Mouse (Mus musculus): ENCODE data around the gene Usp40.
"Not testable (repeated sequence)": the region's sequence is repeated elsewhere in the genome, so short reads cannot be mapped to it uniquely, and the experiment has no call there.

Usp40 gene

DNA sequence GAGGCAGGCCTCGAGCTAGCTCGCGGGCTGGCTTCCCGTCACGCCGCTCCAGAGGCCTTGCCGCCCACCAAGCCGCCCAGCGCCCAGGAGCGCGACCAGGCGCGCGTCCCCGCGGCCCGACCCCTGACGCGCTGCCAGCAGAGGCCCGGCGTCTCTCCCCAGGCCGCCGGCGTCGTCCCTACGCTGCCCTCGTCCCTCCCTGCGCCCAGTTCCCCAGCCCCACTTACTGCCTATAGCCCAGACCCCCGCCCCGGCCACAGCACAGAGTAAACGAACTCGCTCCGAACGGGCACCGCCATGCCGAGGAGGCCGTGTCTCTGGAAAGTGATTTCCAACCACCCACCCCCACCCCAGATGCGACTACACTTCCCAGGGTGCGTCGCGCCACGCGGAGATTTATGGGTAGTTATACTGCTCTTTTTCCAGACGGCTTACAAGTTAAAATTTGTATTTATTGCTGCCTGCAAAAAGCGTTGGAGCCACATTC, at the start of gene Usp40:
Gene Usp40 (minus strand): TSS at position 341 of the 487 bp plus-strand sequence.
- peak; percentile 62 to 71 for DNase-seq (ENCODE audit: low spot score in 2 of 2)

- no peak for DNase-seq (ENCODE audit: low spot score in 2 of 2)
Measured at GRCm38 (mm10) chr1:88055088-88055487, 46.7 kb upstream of the Usp40 start, which contains the start of gene Ugt1a10. Gene Ugt1a10, plus strand, starts transcription at chr1:88055388.

DNA sequence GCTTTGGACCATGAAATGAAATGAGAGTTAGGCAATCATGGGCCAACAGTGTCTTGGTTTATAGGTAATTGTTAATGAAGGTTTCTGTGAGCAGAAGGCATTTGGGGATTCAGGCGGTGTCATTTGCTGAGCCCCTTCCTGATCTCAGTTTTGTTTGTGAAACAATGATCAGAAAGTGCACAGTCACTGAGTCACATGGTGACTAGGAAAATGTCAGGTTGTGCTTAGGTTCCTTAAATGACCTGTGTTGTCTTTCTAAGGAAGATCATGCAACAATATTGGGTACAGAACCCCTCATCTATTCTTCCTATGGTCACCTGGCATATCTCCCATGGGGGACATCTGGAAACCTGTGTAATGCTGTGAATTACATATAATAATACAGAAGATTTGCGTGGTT, 39.1 kb upstream of the Usp40 start:
- DNase-seq (ENCODE audit: low spot score in 2 of 2), result not testable (repeated sequence)

DNA sequence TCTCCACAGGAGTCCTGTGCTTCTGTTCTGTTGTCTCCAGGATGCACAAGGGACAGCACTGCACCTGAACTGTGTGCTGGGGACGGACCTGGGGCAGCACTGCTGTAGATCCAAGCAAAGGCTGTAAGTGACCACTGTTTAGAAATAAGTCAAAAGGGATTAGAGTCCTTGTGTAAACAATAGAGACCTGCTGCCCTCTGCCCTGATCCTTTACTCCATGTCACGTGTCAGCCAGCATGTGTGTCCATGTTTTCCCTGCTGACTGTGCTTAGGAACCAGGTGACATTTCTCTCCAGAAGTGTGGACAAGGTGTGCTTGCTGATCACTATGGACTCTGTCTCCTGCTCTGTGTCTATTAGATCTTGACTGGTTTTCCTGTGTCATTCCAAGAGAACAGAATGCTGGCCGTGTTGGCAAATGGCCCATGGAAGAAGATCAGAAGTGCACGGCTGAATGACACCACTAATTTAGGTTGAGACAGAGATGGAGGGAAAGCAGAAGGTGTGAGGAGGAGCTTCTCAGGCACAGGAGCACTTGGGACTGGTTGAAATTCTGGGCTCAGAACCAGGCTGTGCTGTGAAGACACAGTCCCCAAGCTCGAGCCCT, 36.6 kb upstream of the Usp40 start:
- not testable (repeated sequence) for DNase-seq (ENCODE audit: low spot score in 2 of 2)

DNA sequence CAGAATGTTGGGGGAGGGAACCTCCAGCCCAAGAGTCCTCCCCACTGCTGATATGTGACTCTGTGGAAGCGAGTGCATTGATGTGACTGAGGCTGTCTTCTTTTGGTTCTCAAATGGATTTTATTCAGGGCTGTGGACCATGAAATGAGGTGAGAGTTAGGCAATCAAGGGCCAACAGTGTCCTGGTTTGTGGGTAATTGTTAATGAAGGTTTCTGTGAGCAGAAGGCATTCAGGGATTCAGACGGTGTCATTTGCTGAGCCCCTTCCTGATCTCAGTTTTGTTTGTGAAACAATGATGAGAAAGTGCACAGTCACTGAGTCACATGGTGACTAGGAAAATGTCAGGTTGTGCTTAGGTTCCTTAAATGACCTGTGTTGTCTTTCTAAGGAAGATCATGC, 34.7 kb upstream of the Usp40 start:
- DNase-seq (ENCODE audit: low spot score in 2 of 2), result not testable (repeated sequence)

- not testable (repeated sequence) for DNase-seq (ENCODE audit: low spot score in 2 of 2)
Measured at GRCm38 (mm10) chr1:88025244-88025643, 16.9 kb upstream of the Usp40 start.

DNA sequence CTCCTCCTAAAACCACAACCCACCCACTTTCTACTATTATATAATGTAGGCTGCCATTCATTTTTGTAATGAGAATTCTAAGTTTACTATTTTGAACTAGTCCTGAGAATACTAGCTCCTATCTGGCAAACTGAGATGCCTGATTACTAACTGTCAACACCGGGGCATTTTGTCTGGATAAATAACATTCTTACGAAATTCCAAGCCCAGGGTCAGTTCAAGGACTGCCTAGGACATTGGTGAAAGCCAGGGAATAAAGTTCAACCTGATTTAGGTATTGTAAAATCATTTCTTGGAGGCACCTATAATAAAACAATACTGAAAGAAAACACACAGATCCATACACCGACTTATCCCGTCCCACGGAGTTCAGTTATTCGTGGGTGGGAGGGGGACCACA, 7.0 kb upstream of the Usp40 start:
- no peak for DNase-seq (ENCODE audit: low spot score in 2 of 2)

GRCm38 (mm10) chr1:88014671-88015070, 6.3 kb upstream of the Usp40 start:
- DNase-seq (ENCODE audit: low spot score in 2 of 2), result no peak

- DNase-seq (ENCODE audit: low spot score in 2 of 2), result no peak
Measured at GRCm38 (mm10) chr1:88014194-88014593, 5.8 kb upstream of the Usp40 start.

GRCm38 (mm10) chr1:88013726-88014125, 5.4 kb upstream of the Usp40 start:
- DNase-seq (ENCODE audit: low spot score in 2 of 2), result no peak

DNA sequence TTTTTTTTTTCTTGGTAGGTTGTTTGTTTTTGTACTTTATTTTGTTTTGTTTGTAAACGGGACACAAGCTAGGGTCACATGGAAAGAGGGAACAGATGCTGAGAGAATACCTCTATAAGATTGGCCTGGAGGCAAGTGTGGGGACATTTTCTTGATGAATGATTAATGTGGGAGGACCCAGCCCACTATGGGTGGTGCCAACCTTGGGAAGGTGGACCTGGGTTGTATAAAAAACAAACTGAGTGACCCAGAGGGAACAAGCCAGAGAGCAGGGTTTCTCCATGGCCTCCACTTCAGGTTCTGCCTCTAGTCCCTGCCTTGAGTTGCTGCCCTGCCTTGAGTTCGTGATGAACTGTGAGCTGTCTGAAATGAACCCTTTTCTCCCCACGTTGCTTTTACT, 1.2 kb upstream of the Usp40 start:
- DNase-seq (ENCODE audit: low spot score in 2 of 2), result no peak

- no peak for DNase-seq (ENCODE audit: low spot score in 2 of 2)
Measured at GRCm38 (mm10) chr1:88008735-88009134, 384 bp upstream of the Usp40 start.

GRCm38 (mm10) chr1:88007692-88008210, 600 bp downstream of the Usp40 start:
- DNase-seq (ENCODE audit: low spot score in 2 of 2), result no peak

DNA sequence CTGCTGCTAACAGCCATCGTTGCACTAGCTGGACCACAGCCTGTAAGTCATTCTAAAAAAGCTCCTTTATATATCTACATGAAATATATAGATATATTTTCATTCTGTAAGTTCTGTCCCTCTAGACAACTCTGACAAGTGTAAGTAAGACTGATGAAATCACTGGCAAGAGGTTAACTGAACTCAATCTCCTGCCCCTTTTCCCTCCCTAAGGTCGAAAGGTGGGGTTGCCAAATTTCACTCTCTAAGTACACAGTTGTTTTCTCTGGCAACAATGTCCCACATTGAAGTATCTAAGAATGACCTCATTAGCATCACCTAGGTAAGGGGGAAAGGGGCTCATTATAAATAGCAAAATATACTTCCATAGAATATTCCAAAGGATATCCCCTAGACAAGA, 15.6 kb downstream of the Usp40 start:
- no peak for DNase-seq (ENCODE audit: low spot score in 2 of 2)

- no peak for DNase-seq (ENCODE audit: low spot score in 2 of 2)
Measured at GRCm38 (mm10) chr1:87982291-87982690, 26.1 kb downstream of the Usp40 start.

GRCm38 (mm10) chr1:87970381-87970780, 38.0 kb downstream of the Usp40 start:
- DNase-seq (ENCODE audit: low spot score in 2 of 2), result no peak

DNA sequence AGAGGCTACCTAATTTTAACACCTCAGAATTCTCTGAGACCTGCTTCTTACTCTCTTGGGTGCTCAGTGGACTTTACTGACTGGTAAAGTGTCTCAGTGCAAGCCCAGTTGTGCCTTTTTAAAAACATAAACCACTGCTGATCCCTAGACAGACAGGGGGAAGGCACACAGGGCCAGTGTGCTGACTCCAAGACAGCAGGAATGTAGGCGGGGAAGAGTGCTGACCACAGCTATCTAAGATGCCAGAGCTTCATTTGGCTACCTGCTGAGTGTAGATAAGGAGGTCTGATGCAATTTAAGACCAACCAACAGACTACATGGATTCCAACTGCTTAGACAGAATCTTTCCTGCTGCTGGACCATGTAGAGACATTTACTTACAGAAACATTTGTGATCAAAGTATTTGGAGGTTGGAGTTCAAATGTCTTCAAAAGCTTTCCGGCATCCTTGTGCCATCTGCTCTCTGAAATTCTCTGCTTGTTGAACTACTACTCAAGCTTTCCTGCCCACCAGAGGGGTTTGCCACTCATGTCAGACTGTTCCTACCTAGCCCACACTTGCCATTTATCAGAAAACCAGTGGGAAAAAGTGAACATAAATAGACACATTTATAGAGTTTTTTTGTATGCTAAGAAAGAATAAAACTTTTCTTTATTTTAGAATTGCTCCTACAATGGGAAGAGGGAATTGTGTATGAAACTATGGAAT, 46.7 kb downstream of the Usp40 start:
- DNase-seq (ENCODE audit: low spot score in 2 of 2), result peak; percentile 57 to 77

DNA sequence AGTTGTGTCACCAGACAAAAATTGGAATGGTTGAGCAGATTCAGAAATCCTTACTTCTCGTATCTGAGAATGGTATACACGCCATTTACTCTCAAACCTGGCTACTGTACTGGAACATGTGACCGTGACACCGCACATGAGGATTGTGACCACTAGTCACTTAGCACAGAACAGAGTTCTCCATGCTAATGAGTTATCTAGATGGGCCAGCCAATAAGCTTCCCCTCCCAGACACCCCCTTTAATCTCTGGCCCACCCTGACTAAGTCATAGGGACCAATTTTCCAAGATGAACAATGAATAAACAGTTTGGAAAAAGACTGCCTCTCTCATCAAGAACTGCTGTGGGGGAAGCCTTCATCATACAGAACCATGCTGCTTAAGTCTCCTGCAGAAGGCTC, 47.6 kb downstream of the Usp40 start:
- peak in 1 of 2 experiments; percentile 15 for DNase-seq (ENCODE audit: low spot score in 2 of 2)

DNA sequence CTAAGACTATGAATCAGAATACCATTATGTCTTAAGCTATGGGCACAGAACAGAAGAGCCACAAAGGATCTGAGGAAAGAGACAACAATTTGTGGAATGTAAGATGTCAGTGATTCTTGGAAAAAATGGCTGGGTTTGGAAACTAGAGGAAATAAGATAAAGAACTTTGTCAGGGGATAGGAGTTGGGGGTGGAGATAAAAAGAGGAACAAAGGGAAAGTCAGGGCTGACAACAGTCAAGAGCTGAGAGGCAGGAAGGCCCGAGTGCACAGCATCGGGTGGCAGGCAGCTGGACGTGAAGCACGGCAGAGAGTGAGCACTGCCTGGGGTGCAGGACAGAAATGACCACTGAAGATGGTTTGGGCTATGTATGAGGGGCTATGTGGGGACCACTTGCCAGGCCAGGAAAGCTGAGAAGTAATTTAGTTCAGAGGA, 48.3 kb downstream of the Usp40 start:
- peak; percentile 29 to 65 for DNase-seq (ENCODE audit: low spot score in 2 of 2)

- DNase-seq (ENCODE audit: low spot score in 2 of 2), result no peak
Measured at GRCm38 (mm10) chr1:87959532-87959931, 48.8 kb downstream of the Usp40 start.

DNA sequence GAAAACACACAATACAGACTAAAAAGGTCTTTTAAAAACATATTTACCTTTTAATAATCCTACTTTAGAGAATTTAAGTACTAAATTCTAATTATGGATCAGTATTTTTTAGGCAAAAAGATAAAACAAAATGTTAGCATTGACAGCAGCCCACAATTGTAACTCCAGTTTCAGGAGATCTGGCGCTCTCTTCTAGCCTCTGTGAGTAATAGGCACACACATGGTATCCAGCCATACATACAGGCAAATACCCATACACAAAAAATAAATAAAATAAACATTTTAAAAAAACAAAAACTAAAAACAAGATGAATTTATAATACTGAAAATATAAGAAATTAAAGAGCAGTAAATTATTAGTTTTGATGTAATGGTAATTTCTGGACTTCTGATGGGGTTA, 49.4 kb downstream of the Usp40 start:
- peak in 1 of 2 experiments; percentile 14 for DNase-seq (ENCODE audit: low spot score in 2 of 2)

GRCm38 (mm10) chr1:87953073-87953472, 55.3 kb downstream of the Usp40 start:
- DNase-seq (ENCODE audit: low spot score in 2 of 2), result no peak

DNA sequence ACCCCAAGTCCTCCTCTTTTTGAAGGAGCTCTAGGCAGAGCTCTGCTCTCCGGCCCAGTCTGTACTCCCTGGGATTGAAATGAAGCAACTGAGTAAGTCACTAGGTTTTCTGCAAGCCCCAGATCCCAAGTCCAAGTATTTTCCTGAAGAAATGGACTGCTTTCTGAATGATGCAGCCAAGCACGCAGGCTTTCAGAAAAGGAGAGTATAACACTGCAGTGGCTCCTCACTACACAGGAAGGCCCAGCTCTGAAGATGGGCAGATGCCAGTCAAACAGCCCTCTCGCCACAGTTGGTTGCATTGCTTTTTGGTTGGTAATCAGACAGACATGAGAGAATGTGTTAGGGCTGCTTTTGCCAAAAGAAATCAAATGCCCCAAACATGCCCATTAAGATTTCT, 56.7 kb downstream of the Usp40 start:
- DNase-seq (ENCODE audit: low spot score in 2 of 2), result no peak
